Mouse (Mus musculus) intestine, embryonic 14.5 days (tissue): ENCODE measurements around the gene Coa3. TPM values are rescaled to one million over a fixed set of nuclear protein-coding genes. Genes with fewer than 3 reads are reported as not detected.

Experiments used
- ATAC-seq: fragments of 200-750 bp; cut with Nextera tagmentation; replicated peaks from 2 replicates; pipeline ENCODE4 v1.8.0; 2017; ENCODE audit warnings: low read depth, moderate number of reproducible peaks, moderate TSS enrichment, moderate library complexity; ENCODE audit not compliant: low FRiP score, low TSS enrichment
- DNase-seq: peaks from one replicate; pipeline ENCODE4 v3.0.0-alpha.2; 2018; ENCODE audit warnings: low spot score
- H3K27ac ChIP-seq: fragments of 300-500 bp; sonication (generic); 2 replicates; pipeline ENCODE4 v1.5.1; 2014; ENCODE audit warnings: low read depth, mild to moderate bottlenecking, control low read depth
- H3K27me3 ChIP-seq: fragments of 300-500 bp; sonication (generic); replicated peaks from 2 replicates; pipeline ENCODE4 v1.6.1; 2014; ENCODE audit warnings: low read length, control low read depth; ENCODE audit not compliant: control insufficient read depth, insufficient read depth
- H3K36me3 ChIP-seq: fragments of 300-500 bp; sonication (generic); 2 replicates; pipeline ENCODE4 v1.6.1; 2014; ENCODE audit warnings: low read length, control low read depth; ENCODE audit not compliant: control insufficient read depth, insufficient read depth
- H3K4me1 ChIP-seq: fragments of 300-500 bp; sonication (generic); replicated peaks from 2 replicates; pipeline ENCODE4 v1.6.1; 2014; ENCODE audit warnings: low read length, control low read depth, mixed read lengths; ENCODE audit not compliant: control insufficient read depth, insufficient read depth
- H3K4me2 ChIP-seq: fragments of 300-500 bp; sonication (generic); 2 replicates; pipeline ENCODE4 v1.6.1; 2014; ENCODE audit warnings: low read length
- H3K4me3 ChIP-seq: fragments of 300-500 bp; sonication (generic); 2 replicates; pipeline ENCODE4 v1.5.1; 2014; ENCODE audit warnings: low read depth, low read length, control low read depth, mixed read lengths
- H3K9ac ChIP-seq: fragments of 300-500 bp; sonication (generic); 2 replicates; pipeline ENCODE4 v1.6.1; 2014; ENCODE audit warnings: mild to moderate bottlenecking, low read length
- H3K9me3 ChIP-seq: fragments of 300-500 bp; sonication (generic); 2 replicates; pipeline ENCODE4 v1.6.1; 2016; ENCODE audit warnings: low read length, control low read depth; ENCODE audit not compliant: control insufficient read depth
- WGBS: fragments of 180-500 bp; shearing (Covaris S2); extraction: QIAGEN DNeasy Blood & Tissue Kit; methylation state at CpG from one replicate; pipeline ENCODE4 v1.1.7; 2014; 5-methylcytosine and 5-hydroxymethylcytosine counted together
- polyA plus RNA-seq: library from polyadenylated mRNA; unstranded; fragments of >200 nt; fragmentation: Nextera tagmentation; extraction: Ambion mirVana; gene quantifications from 2 replicates; pipeline ENCODE4 v1.2.1, GENCODE M21; 2014

The Coa3 gene
- polyA plus RNA-seq, 1 experiment from 2014 or later = 265 TPM

GRCm38 (mm10) chr11:101295191-101295590, 16.3 kb upstream of the Coa3 start:
- no peak overlapping the region for H3K4me3 ChIP-seq
- H3K4me1 ChIP-seq = no peaks in the 10 kb centered on the region
- DNase-seq (no peak), ATAC-seq (no peak)
- no peaks in the 10 kb centered on the region for H3K9me3 ChIP-seq
- no peaks in the 10 kb centered on the region for H3K27me3 ChIP-seq
- 96% methylated on average over 8 of the region's 8 CpGs for WGBS
- peaks cover 76% of the 10 kb centered on the region for H3K36me3 ChIP-seq
- no peak overlapping the region for H3K27ac ChIP-seq
- no peak overlapping the region for H3K4me2 ChIP-seq
- no peak overlapping the region for H3K9ac ChIP-seq

- ATAC-seq (no peak), DNase-seq (no peak)
- Histone ChIP-seq H3K27ac (no peak overlapping the region), H3K9me3 (no peaks in the 10 kb centered on the region), H3K27me3 (no peaks in the 10 kb centered on the region), H3K4me3 (no peak overlapping the region), H3K9ac (no peak overlapping the region), H3K4me1 (no peaks in the 10 kb centered on the region), H3K4me2 (no peak overlapping the region), H3K36me3 (peaks cover 85% of the 10 kb centered on the region)
- 97% methylated on average over 8 of the region's 8 CpGs for WGBS
Observed at GRCm38 (mm10) chr11:101291231-101291630, 12.3 kb upstream of the Coa3 start.

- no peaks in the 10 kb centered on the region for H3K9me3 ChIP-seq
- no peak overlapping the region for H3K4me2 ChIP-seq
- no peak for ATAC-seq
- DNase-seq = no peak
- no peak overlapping the region for H3K9ac ChIP-seq
- WGBS = 85% methylated on average over 9 of the region's 9 CpGs
- no peak overlapping the region for H3K4me3 ChIP-seq
- H3K36me3 ChIP-seq = peaks cover 51% of the 10 kb centered on the region
- no peaks in the 10 kb centered on the region for H3K4me1 ChIP-seq
- no peak overlapping the region for H3K27ac ChIP-seq
- H3K27me3 ChIP-seq = no peaks in the 10 kb centered on the region
Observed at GRCm38 (mm10) chr11:101287306-101287705, 8.4 kb upstream of the Coa3 start.

- H3K27ac ChIP-seq = no peak overlapping the region
- H3K9me3 ChIP-seq = no peaks in the 10 kb centered on the region
- H3K4me3 ChIP-seq = no peak overlapping the region
- no peak overlapping the region for H3K9ac ChIP-seq
- 68% methylated on average over 4 of the region's 4 CpGs for WGBS
- ATAC-seq (no peak), DNase-seq (no peak)
- H3K36me3 ChIP-seq = peaks cover 21% of the 10 kb centered on the region
- H3K4me1 ChIP-seq = peaks cover 6% of the 10 kb centered on the region; the same call in 1 of the 2 replicates
- H3K4me2 ChIP-seq = no peak overlapping the region
- H3K27me3 ChIP-seq = no peaks in the 10 kb centered on the region
Observed at GRCm38 (mm10) chr11:101283805-101284204, 4.9 kb upstream of the Coa3 start.

- Histone ChIP-seq H3K4me3 (no peak overlapping the region), H3K9me3 (no peaks in the 10 kb centered on the region), H3K36me3 (peaks cover 12% of the 10 kb centered on the region; the same call in 1 of the 2 replicates), H3K27me3 (no peaks in the 10 kb centered on the region), H3K27ac (no peak overlapping the region), H3K9ac (no peak overlapping the region), H3K4me1 (peaks cover 10% of the 10 kb centered on the region), H3K4me2 (no peak overlapping the region)
- ATAC-seq (no peak), DNase-seq (no peak)
- WGBS = 38% methylated on average over 5 of the region's 5 CpGs
Observed at GRCm38 (mm10) chr11:101282896-101283295, 4.0 kb upstream of the Coa3 start.

GRCm38 (mm10) chr11:101280837-101281236, 1.9 kb upstream of the Coa3 start:
- no peak overlapping the region for H3K9ac ChIP-seq
- H3K36me3 ChIP-seq = peaks cover 11% of the 10 kb centered on the region; the same call in 1 of the 2 replicates
- WGBS = 58% methylated on average over 7 of the region's 7 CpGs
- H3K27ac ChIP-seq = no peak overlapping the region
- no peaks in the 10 kb centered on the region for H3K9me3 ChIP-seq
- peaks cover 29% of the 10 kb centered on the region for H3K4me1 ChIP-seq
- H3K4me2 ChIP-seq = no peak overlapping the region
- DNase-seq (no peak), ATAC-seq (no peak)
- H3K27me3 ChIP-seq = no peaks in the 10 kb centered on the region
- no peak overlapping the region for H3K4me3 ChIP-seq

GRCm38 (mm10) chr11:101279193-101279569, 267 bp upstream of the Coa3 start:
- H3K4me2 ChIP-seq = peak overlapping the region; percentile 95
- H3K9ac ChIP-seq = 0 out of 2 replicates have a peak overlapping the region, but pooled peaks have one; percentile 5
- peaks cover 29% of the 10 kb centered on the region for H3K4me1 ChIP-seq

GRCm38 (mm10) chr11:101277381-101278222, 1.3 kb downstream of the Coa3 start:
- H3K4me3 ChIP-seq = peak overlapping the region; percentile 80
- DNase-seq (peak; percentile 66), ATAC-seq (peak; percentile 38; the same call in 1 of the 2 replicates)
- H3K9ac ChIP-seq = peak overlapping the region; percentile 72
- peaks cover 14% of the 10 kb centered on the region; the same call in 1 of the 2 replicates for H3K36me3 ChIP-seq
- H3K4me2 ChIP-seq = peak overlapping the region; percentile 95
- H3K4me1 ChIP-seq = peaks cover 29% of the 10 kb centered on the region
- 58% methylated on average over 12 of the region's 12 CpGs for WGBS
- no peaks in the 10 kb centered on the region for H3K9me3 ChIP-seq
- peak overlapping the region; percentile 65 for H3K27ac ChIP-seq
- no peaks in the 10 kb centered on the region for H3K27me3 ChIP-seq

More at GRCm38 (mm10) chr11:101279193-101279569, 267 bp upstream of the Coa3 start:
- H3K27me3 ChIP-seq = no peaks in the 10 kb centered on the region
- H3K9me3 ChIP-seq = no peaks in the 10 kb centered on the region
- no peak overlapping the region for H3K27ac ChIP-seq
- peaks cover 13% of the 10 kb centered on the region; the same call in 1 of the 2 replicates for H3K36me3 ChIP-seq
- peak overlapping the region; percentile 80 for H3K4me3 ChIP-seq
- peak; percentile 8; the same call in 1 of the 2 replicates for ATAC-seq
- 59% methylated on average over 14 of the region's 14 CpGs for WGBS
- no peak for DNase-seq
